Mouse (Mus musculus) embryo, embryonic 10 days (tissue): Measurements from ENCODE around the gene Mgst3.

Experiments used
- DNase-seq: peaks from one replicate; pipeline ENCODE4 v3.0.0-alpha.2; 2015; ENCODE audit warnings: low spot score

The Mgst3 gene

GRCm38 (mm10) chr1:167393683-167394492 lies at the start of gene Mgst3:
Mgst3 (minus strand) TSS chr1:167393841.
- DNase-seq = peak; percentile 97

GRCm38 (mm10) chr1:167438231-167438885 lies 44.7 kb upstream of the Mgst3 start:
- no peak for DNase-seq

DNA sequence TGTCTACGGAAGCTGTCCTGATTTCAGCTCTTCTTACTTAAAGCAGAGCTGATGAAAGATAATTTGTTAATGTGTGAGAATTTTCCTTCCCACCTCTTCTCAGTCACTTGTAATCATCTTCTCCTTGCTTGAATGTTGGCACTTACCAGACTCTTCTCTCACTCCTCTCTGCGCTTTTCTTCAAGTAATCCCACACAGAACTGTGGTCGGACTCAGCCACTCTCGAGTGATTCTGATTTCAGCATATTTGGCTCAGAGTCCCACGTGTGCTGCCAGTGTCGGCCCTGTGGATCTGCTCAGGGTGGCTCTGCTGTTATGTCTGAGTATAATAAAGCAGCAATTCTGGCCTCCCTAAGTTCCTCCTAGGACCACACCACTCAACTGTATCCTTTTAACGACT lies 43.5 kb upstream of the Mgst3 start:
- DNase-seq = no peak

DNA sequence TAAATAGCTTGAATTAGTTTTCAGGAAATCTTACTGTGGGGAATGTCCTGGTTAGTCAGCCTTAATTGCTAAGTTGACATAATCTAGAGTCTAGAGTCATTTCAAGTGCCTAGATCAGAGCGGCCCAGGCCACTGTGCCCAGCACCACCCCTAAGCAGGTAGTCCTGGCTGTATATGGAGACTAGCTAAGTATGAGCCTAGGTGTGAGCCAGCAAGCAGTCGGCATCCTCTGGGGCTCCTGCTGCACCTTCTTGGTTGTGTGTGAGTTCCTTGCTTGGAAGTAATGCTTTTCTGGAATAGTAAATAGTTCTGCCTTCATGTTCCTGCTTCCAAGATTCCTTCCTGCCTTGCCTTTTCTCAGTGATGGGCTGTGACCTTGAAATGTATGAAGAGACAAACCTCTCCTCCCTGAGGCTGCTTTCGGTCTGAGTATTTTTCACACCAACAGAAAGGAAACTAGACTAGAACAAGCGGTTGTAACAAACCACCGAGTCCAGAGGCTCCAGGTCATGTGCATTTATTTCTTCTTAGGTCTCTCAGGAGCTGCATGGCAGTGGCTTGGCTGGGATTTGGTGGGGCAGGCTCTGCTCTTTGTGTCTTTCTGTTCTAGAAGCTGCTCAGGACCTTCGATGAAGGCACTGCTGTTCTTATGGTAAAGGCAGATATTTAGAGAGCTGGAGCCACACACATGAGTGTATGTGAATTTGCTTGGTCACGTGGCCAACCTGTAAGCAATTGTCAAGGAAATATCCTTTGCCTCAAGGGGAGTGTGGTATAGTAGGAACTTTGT lies 42.7 kb upstream of the Mgst3 start:
- DNase-seq = no peak

- DNase-seq = no peak
Observed at GRCm38 (mm10) chr1:167434931-167435330, 41.3 kb upstream of the Mgst3 start.

- no peak for DNase-seq
Observed at GRCm38 (mm10) chr1:167430976-167431676, 37.5 kb upstream of the Mgst3 start.

GRCm38 (mm10) chr1:167426681-167427080 lies 33.0 kb upstream of the Mgst3 start:
- DNase-seq = no peak

- DNase-seq = no peak
Observed at GRCm38 (mm10) chr1:167425572-167425971, 31.9 kb upstream of the Mgst3 start.

- DNase-seq = no peak
Observed at GRCm38 (mm10) chr1:167422501-167423240, 29.0 kb upstream of the Mgst3 start.

GRCm38 (mm10) chr1:167414846-167415245 lies 21.2 kb upstream of the Mgst3 start:
- DNase-seq = peak; percentile 88

DNA sequence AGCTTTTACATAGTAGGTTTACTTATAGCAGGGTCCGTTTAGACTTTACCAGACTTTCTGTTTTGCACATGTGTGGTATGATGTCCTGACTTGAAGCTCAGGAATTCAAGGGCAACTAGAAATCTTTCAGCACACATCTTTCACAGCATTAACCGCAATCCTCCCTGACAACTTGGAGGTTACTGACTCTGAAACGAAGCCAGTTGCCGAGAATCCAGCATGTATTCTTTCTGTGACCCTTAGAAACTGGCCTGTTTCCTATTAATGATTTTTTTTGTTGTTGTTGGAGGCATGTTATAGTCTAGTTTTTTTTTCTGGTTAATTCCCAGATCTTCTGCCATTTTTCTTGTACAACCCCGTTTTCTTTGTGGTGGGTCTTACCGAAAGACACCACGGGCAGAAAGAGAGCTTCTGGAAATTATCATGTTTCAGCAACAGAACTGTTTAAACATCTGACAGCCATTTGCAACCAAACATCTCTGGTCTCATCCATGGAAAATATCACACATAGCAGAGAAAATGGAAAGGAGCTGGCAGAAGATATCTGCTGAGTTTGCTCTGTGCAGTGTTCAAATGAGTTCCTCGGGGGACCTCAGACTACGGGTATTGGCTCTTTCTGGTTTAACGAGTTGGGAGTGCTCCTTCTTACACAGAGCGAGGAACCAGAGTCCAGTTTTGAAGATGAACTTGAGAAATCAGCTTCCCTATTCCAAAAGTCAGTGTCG lies 18.5 kb upstream of the Mgst3 start:
- no peak for DNase-seq

GRCm38 (mm10) chr1:167409601-167410000 lies 16.0 kb upstream of the Mgst3 start:
- DNase-seq = no peak

DNA sequence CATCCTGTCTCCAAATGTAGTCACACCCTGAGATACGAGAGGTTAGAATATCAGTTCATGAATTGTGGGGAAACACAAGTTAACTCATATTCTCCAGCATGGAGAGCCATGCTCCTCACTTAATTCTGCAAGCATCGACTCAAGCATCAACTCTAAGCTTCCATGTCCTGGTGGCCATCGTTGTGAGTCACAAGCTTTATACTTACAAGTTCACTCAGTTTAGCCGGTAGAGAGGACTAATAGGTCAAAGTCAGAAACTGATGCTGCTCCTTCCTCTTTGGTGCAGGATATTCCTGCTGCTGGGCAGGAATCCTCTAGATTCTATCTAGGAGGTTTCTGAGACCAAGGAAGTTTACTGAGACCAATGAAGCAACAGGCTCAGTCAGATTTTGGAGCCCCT lies 11.6 kb upstream of the Mgst3 start:
- DNase-seq = no peak

DNA sequence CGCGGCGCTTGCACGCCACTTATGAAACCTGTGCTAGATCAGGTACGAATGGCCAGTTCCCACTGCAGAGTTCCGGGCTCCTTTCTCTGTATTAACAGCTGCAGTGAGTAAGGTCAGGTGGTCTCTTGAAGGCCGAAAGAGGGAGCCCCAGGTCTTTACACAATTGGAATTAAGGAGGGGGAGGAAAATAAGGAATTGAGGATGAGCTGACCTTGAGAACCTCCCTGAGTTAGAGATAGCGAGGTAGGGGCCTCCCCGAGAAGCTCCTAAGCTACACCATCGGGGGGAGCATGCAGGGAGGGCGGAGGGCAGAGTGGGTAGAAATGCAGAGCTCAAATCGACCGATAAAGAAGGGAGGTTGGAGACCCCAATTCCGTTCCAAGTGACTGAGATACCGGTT lies 360 bp downstream of the Mgst3 start:
- peak; percentile 19 for DNase-seq

DNA sequence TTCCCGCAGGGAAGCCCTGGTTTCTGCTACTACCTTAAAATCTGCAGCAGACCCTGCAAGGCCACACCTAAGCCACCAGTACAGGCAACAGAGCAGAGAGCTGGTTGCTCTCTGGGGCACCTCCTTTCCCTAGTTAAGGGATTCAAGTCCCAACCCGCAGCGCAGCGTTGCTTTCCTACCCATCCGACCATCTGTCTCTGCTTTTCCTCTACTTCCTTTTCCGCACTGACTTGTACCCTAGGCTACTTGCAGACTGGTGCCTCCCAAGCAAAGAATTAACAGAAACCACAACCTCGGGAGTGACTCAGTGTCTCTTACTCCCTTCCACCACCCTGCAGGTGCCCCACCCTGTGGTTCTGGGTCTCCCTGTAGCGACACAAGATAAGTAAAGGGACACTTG lies 954 bp downstream of the Mgst3 start:
- no peak for DNase-seq

DNA sequence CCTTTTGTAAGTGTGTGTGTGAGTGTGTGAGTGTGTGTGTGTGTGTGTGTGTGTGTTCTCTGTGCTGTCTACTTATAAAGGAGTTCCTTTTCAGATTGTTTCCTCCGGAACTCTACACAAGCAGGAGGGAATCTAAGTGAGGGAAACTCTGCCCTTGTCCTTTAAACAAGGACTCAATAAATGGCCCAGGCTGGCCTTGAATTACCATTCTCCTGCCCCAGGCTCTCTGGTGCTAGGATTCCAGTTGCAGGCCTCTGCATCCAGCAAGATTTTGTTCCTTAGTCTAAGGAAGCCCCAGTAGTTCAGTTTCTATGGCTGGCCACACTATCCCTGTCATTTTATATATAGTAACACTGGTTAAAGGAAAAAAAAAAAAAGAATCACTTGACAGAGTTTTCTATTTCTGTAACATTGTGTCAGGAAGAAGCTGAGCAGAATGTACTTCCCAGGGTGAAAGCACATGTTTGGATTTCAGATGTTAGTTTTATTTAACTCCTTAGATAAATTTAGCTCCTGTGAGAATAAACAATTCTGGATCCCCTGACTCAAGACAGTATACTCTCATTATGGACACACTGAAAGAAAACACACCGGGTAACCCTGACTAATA lies 1.5 kb downstream of the Mgst3 start:
- no peak for DNase-seq

DNA sequence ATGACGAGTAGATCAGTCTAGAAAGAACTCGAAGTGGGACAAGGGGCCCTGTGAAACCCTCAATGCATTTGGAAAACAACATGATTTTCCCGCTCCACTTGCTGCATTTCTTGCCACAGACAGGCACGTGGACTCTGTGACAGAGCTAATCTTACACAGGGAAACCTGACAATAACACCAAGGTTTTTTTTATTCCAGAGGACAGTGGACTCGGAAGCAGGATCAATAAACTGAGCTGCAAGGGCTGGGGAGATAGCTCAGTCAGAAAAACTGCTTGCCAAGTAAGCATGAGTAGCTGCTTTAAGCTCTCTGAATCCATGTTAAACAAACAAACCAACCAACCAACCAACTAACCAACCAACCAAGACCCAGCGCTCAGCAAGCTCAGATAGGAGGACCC lies 2.4 kb downstream of the Mgst3 start:
- no peak for DNase-seq

GRCm38 (mm10) chr1:167390381-167390780 lies 3.3 kb downstream of the Mgst3 start:
- DNase-seq = no peak

DNA sequence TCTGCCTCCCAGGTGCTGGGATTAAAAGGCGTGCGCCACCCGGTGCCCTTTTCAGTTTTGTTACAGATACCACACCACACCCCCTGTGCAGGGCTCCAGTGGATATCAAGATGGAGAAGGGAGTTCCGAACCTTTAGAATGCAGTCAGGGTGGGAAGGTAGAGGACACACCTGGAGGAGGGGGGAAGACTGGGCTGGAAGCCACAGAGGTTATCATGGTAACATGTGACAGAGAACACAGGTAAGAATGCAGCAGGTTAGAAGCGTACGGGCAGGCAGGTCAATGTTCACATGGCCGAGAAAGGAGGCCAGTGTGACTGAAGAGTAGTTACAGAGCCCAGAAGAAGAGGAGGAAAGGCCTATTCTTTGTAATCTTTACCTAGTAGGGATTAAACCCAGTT lies 4.1 kb downstream of the Mgst3 start:
- no peak for DNase-seq

DNA sequence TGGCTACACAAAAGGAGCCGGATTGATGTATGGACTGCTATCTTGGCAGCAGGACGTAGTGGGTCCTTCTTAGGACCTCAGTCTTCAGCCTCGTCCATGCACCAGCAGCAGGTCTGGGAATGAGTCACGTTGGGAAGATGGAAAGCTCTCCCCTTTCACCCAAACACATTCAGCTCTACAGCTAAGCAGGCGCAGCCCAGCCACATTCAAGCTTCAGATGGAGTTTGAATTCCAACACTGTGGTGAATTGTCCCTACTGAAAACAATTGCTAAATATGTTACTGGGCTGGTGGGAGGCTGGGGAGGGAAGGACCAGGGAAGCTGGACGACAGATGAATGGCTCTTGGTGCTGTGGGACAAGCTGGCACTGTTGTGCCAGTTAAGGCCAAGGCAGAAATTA lies 5.1 kb downstream of the Mgst3 start:
- no peak for DNase-seq
